Mouse (Mus musculus) layer of hippocampus, adult 2 months (tissue): ENCODE measurements around the gene Plac8. TPM values are rescaled to one million over a fixed set of nuclear protein-coding genes. Genes with fewer than 3 reads are reported as not detected.

ENCODE experiments used
- DNase-seq, 2 experiments: peaks; one replicate each; pipeline ENCODE4 v3.0.0; 2022; ENCODE audit warnings: low spot score in 2 of 2
- H3K27ac ChIP-seq: fragments of 200-600 bp; 2 replicates; pipeline ENCODE4 v1.8.1; 2022
- H3K4me3 ChIP-seq: fragments of 200-600 bp; 2 replicates; pipeline ENCODE4 v1.8.1; 2022; ENCODE audit warnings: mild to moderate bottlenecking
- CTCF ChIP-seq: fragments of 200-600 bp; conservative IDR thresholded peaks from 2 replicates; pipeline ENCODE4 v1.8.1; 2022; ENCODE audit warnings: antibody characterized with exemption, mild to moderate bottlenecking, moderate library complexity
- total RNA-seq, 2 experiments: library from RNA; stranded (reverse); gene quantifications; 2 replicates each; pipeline ENCODE4 v1.2.3; 2021

Gene Plac8
- total RNA-seq, 2 experiments from 2014 or later = not detected

GRCm38 (mm10) chr5:100590505-100590904, 18.5 kb upstream of the Plac8 start:
- no peak for DNase-seq
- TF ChIP-seq CTCF = no peak
- H3K27ac ChIP-seq = no peak overlapping the region
- no peak overlapping the region for H3K4me3 ChIP-seq

GRCm38 (mm10) chr5:100587626-100588025, 15.6 kb upstream of the Plac8 start:
- no peak for DNase-seq
- H3K4me3 ChIP-seq = no peak overlapping the region
- no peak overlapping the region for H3K27ac ChIP-seq
- no peak for TF ChIP-seq CTCF

- TF ChIP-seq CTCF = no peak
- Histone ChIP-seq H3K4me3 (no peak overlapping the region), H3K27ac (no peak overlapping the region)
- no peak for DNase-seq
Observed at GRCm38 (mm10) chr5:100587136-100587535, 15.1 kb upstream of the Plac8 start.

GRCm38 (mm10) chr5:100585657-100586056, 13.6 kb upstream of the Plac8 start:
- DNase-seq = no peak
- no peak for TF ChIP-seq CTCF

GRCm38 (mm10) chr5:100585206-100585644, 13.2 kb upstream of the Plac8 start:
- H3K4me3 ChIP-seq = no peak overlapping the region
- no peak for TF ChIP-seq CTCF
- DNase-seq = no peak
- no peak overlapping the region for H3K27ac ChIP-seq

More at GRCm38 (mm10) chr5:100585657-100586056, 13.6 kb upstream of the Plac8 start:
- Histone ChIP-seq H3K4me3 (no peak overlapping the region), H3K27ac (no peak overlapping the region)

- DNase-seq = no peak
- TF ChIP-seq CTCF = no peak
- Histone ChIP-seq H3K4me3 (no peak overlapping the region), H3K27ac (no peak overlapping the region)
Observed at GRCm38 (mm10) chr5:100583066-100583465, 11.0 kb upstream of the Plac8 start.

GRCm38 (mm10) chr5:100582435-100582826, 10.4 kb upstream of the Plac8 start:
- Histone ChIP-seq H3K27ac (no peak overlapping the region), H3K4me3 (no peak overlapping the region)
- no peak for DNase-seq
- no peak for TF ChIP-seq CTCF

- Histone ChIP-seq H3K27ac (no peak overlapping the region), H3K4me3 (no peak overlapping the region)
- no peak for DNase-seq
- TF ChIP-seq CTCF = no peak
Observed at GRCm38 (mm10) chr5:100581622-100582434, 9.8 kb upstream of the Plac8 start.

GRCm38 (mm10) chr5:100578863-100579411, 6.9 kb upstream of the Plac8 start:
- Histone ChIP-seq H3K4me3 (no peak overlapping the region), H3K27ac (no peak overlapping the region)
- TF ChIP-seq CTCF = no peak
- no peak for DNase-seq

GRCm38 (mm10) chr5:100574771-100575170, 2.7 kb upstream of the Plac8 start:
- TF ChIP-seq CTCF = no peak
- DNase-seq = no peak
- no peak overlapping the region for H3K4me3 ChIP-seq
- no peak overlapping the region for H3K27ac ChIP-seq

- Histone ChIP-seq H3K27ac (no peak overlapping the region), H3K4me3 (no peak overlapping the region)
- no peak for TF ChIP-seq CTCF
- no peak for DNase-seq
Observed at GRCm38 (mm10) chr5:100573256-100573655, 1.2 kb upstream of the Plac8 start.

- DNase-seq = no peak
- TF ChIP-seq CTCF = no peak
- Histone ChIP-seq H3K4me3 (no peak overlapping the region), H3K27ac (no peak overlapping the region)
Observed at GRCm38 (mm10) chr5:100570716-100571115, 1.3 kb downstream of the Plac8 start.

GRCm38 (mm10) chr5:100569997-100570595, 1.9 kb downstream of the Plac8 start:
- no peak overlapping the region for H3K27ac ChIP-seq
- DNase-seq = no peak
- TF ChIP-seq CTCF = no peak
- H3K4me3 ChIP-seq = no peak overlapping the region
